Mouse (Mus musculus): ENCODE data around the gene Shisa8. TPM values are rescaled to one million over a fixed set of nuclear protein-coding genes. Genes with fewer than 3 reads are reported as not detected.

Gene Shisa8
- polyA plus RNA-seq, 1 experiment = 0.77 TPM

GRCm38 (mm10) chr15:82220003-82220675 lies 7.5 kb upstream of the Shisa8 start:
- H3K4me1 ChIP-seq (ENCODE audit: control insufficient read depth, insufficient read depth, low read length) = peaks cover 8% of the 10 kb centered on the region
- WGBS = 71% methylated on average over 11 of the region's 12 CpGs
- no peak overlapping the region for H3K4me3 ChIP-seq (replicated peaks; ENCODE audit: control insufficient read depth, low read depth, low read length)
- H3K27ac ChIP-seq (ENCODE audit: control insufficient read depth, insufficient read depth, low read depth, low read length, poor library complexity) = peak overlapping the region; percentile 61
- TF ChIP-seq POLR2A (IDR thresholded peaks at IDR 0.05; ENCODE audit: borderline replicate concordance, control insufficient read depth, low read depth, low read length) (no peak), CTCF (IDR thresholded peaks at IDR 0.05; ENCODE audit: control insufficient read depth, insufficient read depth, low read length) (no peak)

DNA sequence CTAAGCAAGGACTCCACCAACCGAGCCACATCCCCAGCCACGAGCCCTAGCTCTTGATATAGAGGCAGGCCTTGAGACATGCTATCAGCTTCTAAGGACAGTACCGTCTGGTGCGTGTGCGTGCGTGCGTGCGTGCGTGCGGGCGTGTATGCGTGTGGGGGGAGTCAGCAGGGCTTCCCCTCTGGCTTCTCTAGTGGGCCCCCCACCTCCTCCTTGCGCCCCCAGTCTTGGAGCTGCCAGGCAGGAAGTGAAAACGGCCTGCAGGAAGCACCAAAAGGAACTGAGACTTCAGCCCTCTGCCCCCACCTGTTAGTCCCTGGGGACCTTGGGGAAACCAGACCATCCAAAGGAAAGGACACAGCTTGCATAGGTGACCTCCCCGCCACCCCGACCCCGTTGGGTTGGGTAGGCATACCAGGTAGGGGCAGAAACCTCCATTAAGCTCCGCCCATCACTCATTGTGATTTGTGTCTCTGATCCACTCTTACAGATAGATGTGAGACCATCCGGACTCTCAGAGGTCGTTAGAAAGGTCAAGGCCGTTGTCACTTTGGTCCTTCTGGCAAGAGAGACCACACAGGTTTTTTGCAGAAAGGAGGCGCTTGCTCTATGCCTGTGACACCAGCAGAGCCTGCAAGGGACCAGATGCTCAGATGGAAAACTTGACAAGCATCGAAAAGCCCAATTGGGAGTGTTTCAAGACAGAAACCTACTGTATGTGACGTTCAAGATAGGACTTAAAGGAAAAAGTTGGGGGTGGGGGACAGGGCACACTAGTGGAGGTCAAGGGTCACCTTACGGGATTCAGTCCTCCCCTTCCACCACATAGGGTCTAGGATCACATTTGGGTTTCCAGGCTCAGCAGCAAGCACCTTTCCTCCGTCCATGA lies 6.4 kb upstream of the Shisa8 start:
- WGBS = 17% methylated on average over 26 of the region's 26 CpGs
- Histone ChIP-seq H3K4me3 (replicated peaks; ENCODE audit: control insufficient read depth, low read depth, low read length) (no peak overlapping the region), H3K4me1 (ENCODE audit: control insufficient read depth, insufficient read depth, low read length) (peaks cover 5% of the 10 kb centered on the region), H3K27ac (ENCODE audit: control insufficient read depth, insufficient read depth, low read depth, low read length, poor library complexity) (peak overlapping the region; percentile 61)
- TF ChIP-seq POLR2A (IDR thresholded peaks at IDR 0.05; ENCODE audit: borderline replicate concordance, control insufficient read depth, low read depth, low read length) (no peak), CTCF (IDR thresholded peaks at IDR 0.05; ENCODE audit: control insufficient read depth, insufficient read depth, low read length) (no peak)

- Histone ChIP-seq H3K4me3 (replicated peaks; ENCODE audit: control insufficient read depth, low read depth, low read length) (no peak overlapping the region), H3K27ac (ENCODE audit: control insufficient read depth, insufficient read depth, low read depth, low read length, poor library complexity) (no peak overlapping the region), H3K4me1 (ENCODE audit: control insufficient read depth, insufficient read depth, low read length) (peaks cover 5% of the 10 kb centered on the region)
- no peak for TF ChIP-seq POLR2A (IDR thresholded peaks at IDR 0.05; ENCODE audit: borderline replicate concordance, control insufficient read depth, low read depth, low read length)
- no peak for TF ChIP-seq CTCF (IDR thresholded peaks at IDR 0.05; ENCODE audit: control insufficient read depth, insufficient read depth, low read length)
- 70% methylated on average over 9 of the region's 9 CpGs for WGBS
Measured at GRCm38 (mm10) chr15:82217980-82218379, 5.4 kb upstream of the Shisa8 start.

DNA sequence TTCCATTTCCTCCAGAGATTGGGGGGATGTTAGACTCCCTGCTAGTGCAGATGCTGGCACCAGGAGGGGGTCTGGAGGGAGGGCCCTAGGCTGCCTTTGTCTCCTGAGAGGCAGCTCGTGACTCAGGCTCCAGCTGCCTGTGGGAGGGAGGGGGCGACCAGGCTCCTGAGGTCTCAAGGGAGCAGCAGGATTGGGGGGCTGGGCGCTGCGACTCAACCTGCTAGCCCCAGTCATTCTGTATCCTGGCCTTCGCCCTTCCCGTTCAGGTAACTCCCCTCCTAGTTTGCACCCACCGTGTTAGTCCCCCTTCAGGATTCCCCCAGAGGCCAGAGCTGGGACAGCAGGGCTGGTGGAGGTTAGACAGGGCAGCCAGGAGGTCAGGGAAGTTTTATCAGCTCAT lies 4.4 kb upstream of the Shisa8 start:
- Histone ChIP-seq H3K4me3 (replicated peaks; ENCODE audit: control insufficient read depth, low read depth, low read length) (no peak overlapping the region), H3K27ac (ENCODE audit: control insufficient read depth, insufficient read depth, low read depth, low read length, poor library complexity) (no peak overlapping the region), H3K4me1 (ENCODE audit: control insufficient read depth, insufficient read depth, low read length) (peaks cover 5% of the 10 kb centered on the region)
- 59% methylated on average over 7 of the region's 7 CpGs for WGBS
- TF ChIP-seq CTCF (IDR thresholded peaks at IDR 0.05; ENCODE audit: control insufficient read depth, insufficient read depth, low read length) (no peak), POLR2A (IDR thresholded peaks at IDR 0.05; ENCODE audit: borderline replicate concordance, control insufficient read depth, low read depth, low read length) (no peak)

- WGBS = 68% methylated on average over 20 of the region's 20 CpGs
- H3K4me3 ChIP-seq (replicated peaks; ENCODE audit: control insufficient read depth, low read depth, low read length) = no peak overlapping the region
- H3K27ac ChIP-seq (ENCODE audit: control insufficient read depth, insufficient read depth, low read depth, low read length, poor library complexity) = no peak overlapping the region
- TF ChIP-seq CTCF (IDR thresholded peaks at IDR 0.05; ENCODE audit: control insufficient read depth, insufficient read depth, low read length) = no peak
- no peak for TF ChIP-seq POLR2A (IDR thresholded peaks at IDR 0.05; ENCODE audit: borderline replicate concordance, control insufficient read depth, low read depth, low read length)
- H3K4me1 ChIP-seq (ENCODE audit: control insufficient read depth, insufficient read depth, low read length) = peaks cover 5% of the 10 kb centered on the region
Measured at GRCm38 (mm10) chr15:82216142-82216827, 3.7 kb upstream of the Shisa8 start.

DNA sequence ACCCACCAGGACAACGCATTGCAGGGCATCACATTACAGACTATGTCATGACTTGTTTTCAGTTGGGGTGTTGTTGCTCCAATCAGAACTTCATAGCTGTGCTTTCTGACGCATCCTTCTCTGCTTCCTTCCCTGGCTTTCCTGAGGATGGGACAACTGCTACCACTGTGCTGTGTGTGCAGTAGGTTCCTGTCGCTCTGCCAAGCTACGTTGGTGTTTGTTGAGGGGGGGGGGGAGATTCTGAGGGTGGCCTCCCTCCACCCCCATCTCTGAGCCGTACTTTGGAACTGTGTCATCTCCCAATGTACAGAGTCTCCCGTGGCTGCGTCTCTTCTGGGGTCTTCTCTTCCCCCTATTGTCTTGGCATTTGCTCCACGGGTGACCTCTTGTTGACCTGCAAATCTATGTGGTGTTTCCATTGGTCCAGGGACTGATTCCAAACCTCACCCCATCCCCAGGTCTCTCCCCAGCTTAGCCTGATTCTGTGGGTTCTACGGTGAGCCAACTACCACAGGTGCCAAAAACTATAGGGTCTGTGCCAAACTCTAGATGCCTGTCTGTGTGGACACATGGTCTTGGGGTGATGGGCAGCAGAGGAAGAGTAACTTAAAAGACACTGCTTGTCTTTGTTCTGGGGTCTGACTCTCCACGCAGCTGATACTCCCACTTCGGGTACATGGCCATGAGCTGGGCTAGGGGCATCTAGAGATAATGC lies 2.9 kb upstream of the Shisa8 start:
- TF ChIP-seq CTCF (IDR thresholded peaks at IDR 0.05; ENCODE audit: control insufficient read depth, insufficient read depth, low read length) (no peak), POLR2A (IDR thresholded peaks at IDR 0.05; ENCODE audit: borderline replicate concordance, control insufficient read depth, low read depth, low read length) (no peak)
- Histone ChIP-seq H3K27ac (ENCODE audit: control insufficient read depth, insufficient read depth, low read depth, low read length, poor library complexity) (no peak overlapping the region), H3K4me1 (ENCODE audit: control insufficient read depth, insufficient read depth, low read length) (peaks cover 2% of the 10 kb centered on the region; the same call in 1 of the 2 replicates), H3K4me3 (replicated peaks; ENCODE audit: control insufficient read depth, low read depth, low read length) (no peak overlapping the region)
- 75% methylated on average over 11 of the region's 11 CpGs for WGBS

- no peak for TF ChIP-seq POLR2A (IDR thresholded peaks at IDR 0.05; ENCODE audit: borderline replicate concordance, control insufficient read depth, low read depth, low read length)
- no peak for TF ChIP-seq CTCF (IDR thresholded peaks at IDR 0.05; ENCODE audit: control insufficient read depth, insufficient read depth, low read length)
- Histone ChIP-seq H3K4me3 (replicated peaks; ENCODE audit: control insufficient read depth, low read depth, low read length) (no peak overlapping the region), H3K27ac (ENCODE audit: control insufficient read depth, insufficient read depth, low read depth, low read length, poor library complexity) (no peak overlapping the region), H3K4me1 (ENCODE audit: control insufficient read depth, insufficient read depth, low read length) (no peaks in the 10 kb centered on the region)
- WGBS = 84% methylated on average over 4 of the region's 4 CpGs
Measured at GRCm38 (mm10) chr15:82213222-82213621, 607 bp upstream of the Shisa8 start.
